Mouse (Mus musculus) spleen, postnatal 10 days (tissue): Measurements from ENCODE around the gene Nrn1l.

Experiments
- DNase-seq, 2 experiments: peaks; one replicate each; pipeline ENCODE4 v3.0.0; 2021 to 2022; ENCODE audit warnings: low spot score in 2 of 2

Nrn1l gene

GRCm38 (mm10) chr8:105890870-105891269 lies 2.5 kb upstream of the Nrn1l start:
- no peak for DNase-seq

GRCm38 (mm10) chr8:105892432-105892831 lies 935 bp upstream of the Nrn1l start:
- DNase-seq, result peak in 1 of 2 experiments; percentile 43

- DNase-seq, result no peak
Observed at GRCm38 (mm10) chr8:105897801-105898480, 4.6 kb downstream of the Nrn1l start.

- DNase-seq, result peak; percentile 93 to 94
Observed at GRCm38 (mm10) chr8:105900180-105900940, 7.0 kb downstream of the Nrn1l start, which contains the start of gene Pskh1. TSS of gene Pskh1 (plus strand) at chr8:105900441.

- DNase-seq, result peak in 1 of 2 experiments; percentile 39
Observed at GRCm38 (mm10) chr8:105900941-105901616, 7.7 kb downstream of the Nrn1l start.

- no peak for DNase-seq
Observed at GRCm38 (mm10) chr8:105919390-105919789, 26.0 kb downstream of the Nrn1l start.

GRCm38 (mm10) chr8:105925123-105925522 lies 31.8 kb downstream of the Nrn1l start:
- no peak for DNase-seq

GRCm38 (mm10) chr8:105930602-105931001 lies 37.2 kb downstream of the Nrn1l start:
- peak; percentile 93 for DNase-seq

- DNase-seq, result no peak
Observed at GRCm38 (mm10) chr8:105931271-105931670, 37.9 kb downstream of the Nrn1l start.

- DNase-seq, result no peak
Observed at GRCm38 (mm10) chr8:105932525-105932924, 39.2 kb downstream of the Nrn1l start.

GRCm38 (mm10) chr8:105933762-105934161 lies 40.4 kb downstream of the Nrn1l start, which contains the start of gene Ctrl:
TSS of gene Ctrl (minus strand) at chr8:105933862.
- no peak for DNase-seq

GRCm38 (mm10) chr8:105935105-105935504 lies 41.7 kb downstream of the Nrn1l start:
- DNase-seq, result peak in 1 of 2 experiments; percentile 11

- no peak for DNase-seq
Observed at GRCm38 (mm10) chr8:105935863-105936603, 42.7 kb downstream of the Nrn1l start.

- DNase-seq, result peak; percentile 70 to 87
Observed at GRCm38 (mm10) chr8:105936866-105937475, 43.6 kb downstream of the Nrn1l start.

- peak; percentile 54 to 57 for DNase-seq
Observed at GRCm38 (mm10) chr8:105937496-105938305, 44.3 kb downstream of the Nrn1l start.

- peak in 1 of 2 experiments; percentile 51 for DNase-seq
Observed at GRCm38 (mm10) chr8:105938306-105938669, 44.9 kb downstream of the Nrn1l start, which contains the start of gene Psmb10. TSS of gene Psmb10 (minus strand) at chr8:105938444.

- no peak for DNase-seq
Observed at GRCm38 (mm10) chr8:105942026-105942425, 48.7 kb downstream of the Nrn1l start.

GRCm38 (mm10) chr8:105942542-105942941 lies 49.2 kb downstream of the Nrn1l start:
- no peak for DNase-seq

GRCm38 (mm10) chr8:105943321-105943739 lies 50.0 kb downstream of the Nrn1l start, which contains the start of gene Lcat:
TSS of gene Lcat (minus strand) at chr8:105943382.
- DNase-seq, result no peak
